Mouse (Mus musculus): ENCODE measurements around the gene Snx14. TPM values are rescaled to one million over a fixed set of nuclear protein-coding genes. Genes with fewer than 3 reads are reported as not detected.

The Snx14 gene
- polyA plus RNA-seq, 1 experiment: 15.8 TPM

GRCm38 (mm10) chr9:88422428-88422827 is 16.3 kb downstream of the Snx14 start:
- H3K4me3 ChIP-seq (ENCODE audit: control insufficient read depth, low read depth, low read length): no peak overlapping the region
- no peak; the same call in 1 of the 2 replicates for TF ChIP-seq CTCF (IDR thresholded peaks at IDR 0.05; ENCODE audit: control insufficient read depth, insufficient read depth, insufficient replicate concordance, low read depth, low read length)
- no peaks in the 10 kb centered on the region for H3K27me3 ChIP-seq (ENCODE audit: control insufficient read depth, insufficient read depth, low read length)

DNA sequence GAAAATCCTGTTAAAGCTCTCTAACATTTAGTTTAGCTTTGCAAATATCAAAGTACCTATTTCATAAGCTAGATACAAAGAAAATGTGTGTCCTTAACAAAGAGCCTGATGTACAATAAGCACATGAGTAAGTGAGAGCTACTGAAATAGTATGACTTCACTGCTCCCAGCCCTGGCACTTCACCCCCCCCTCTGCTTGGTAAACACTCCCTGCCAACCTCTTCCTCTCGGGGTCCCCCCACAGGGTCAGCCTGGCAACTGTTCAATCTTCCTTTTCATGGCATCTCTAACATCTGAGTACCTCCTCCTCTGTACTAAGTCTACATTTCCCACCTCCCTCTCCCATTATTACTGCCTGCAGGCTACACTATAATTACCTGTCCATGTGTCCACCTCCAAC is 22.0 kb downstream of the Snx14 start:
- no peaks in the 10 kb centered on the region for H3K27me3 ChIP-seq (ENCODE audit: control insufficient read depth, insufficient read depth, low read length)
- no peak overlapping the region for H3K27ac ChIP-seq (ENCODE audit: control insufficient read depth, insufficient read depth, low read depth, low read length)
- peaks cover 1% of the 10 kb centered on the region for H3K36me3 ChIP-seq (ENCODE audit: control insufficient read depth, insufficient read depth, low read length)
- no peak overlapping the region for H3K4me3 ChIP-seq (ENCODE audit: control insufficient read depth, low read depth, low read length)
- TF ChIP-seq POLR2A (IDR thresholded peaks at IDR 0.05; ENCODE audit: control insufficient read depth, low read depth, low read length) (no peak), CTCF (IDR thresholded peaks at IDR 0.05; ENCODE audit: control insufficient read depth, insufficient read depth, insufficient replicate concordance, low read depth, low read length) (no peak)
- no peaks in the 10 kb centered on the region for H3K4me1 ChIP-seq (ENCODE audit: control insufficient read depth, insufficient read depth, low read length)

More at GRCm38 (mm10) chr9:88422428-88422827, 16.3 kb downstream of the Snx14 start:
- Histone ChIP-seq H3K4me1 (ENCODE audit: control insufficient read depth, insufficient read depth, low read length) (no peaks in the 10 kb centered on the region), H3K36me3 (ENCODE audit: control insufficient read depth, insufficient read depth, low read length) (peaks cover 3% of the 10 kb centered on the region), H3K27ac (ENCODE audit: control insufficient read depth, insufficient read depth, low read depth, low read length) (no peak overlapping the region)

DNA sequence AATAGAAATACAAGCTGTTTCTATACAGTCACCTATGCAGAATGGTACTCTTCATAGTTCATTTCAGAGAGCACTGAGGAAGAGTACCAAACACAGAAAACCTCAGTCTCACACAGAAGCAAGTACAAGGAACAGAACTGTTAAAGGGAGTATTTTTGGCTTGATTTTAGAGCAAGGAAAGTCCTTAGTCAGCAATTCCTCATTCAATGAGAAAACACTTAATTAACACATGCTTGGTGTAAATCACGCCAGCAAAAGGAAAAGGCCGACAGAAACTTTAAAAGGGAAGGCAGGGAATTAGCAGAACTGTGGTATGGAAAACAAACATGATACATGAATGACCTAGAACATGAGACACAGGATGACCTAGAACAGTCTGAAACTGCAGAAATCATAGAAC is 28.8 kb downstream of the Snx14 start:
- no peak overlapping the region for H3K27ac ChIP-seq (ENCODE audit: control insufficient read depth, insufficient read depth, low read depth, low read length)
- TF ChIP-seq POLR2A (IDR thresholded peaks at IDR 0.05; ENCODE audit: control insufficient read depth, low read depth, low read length) (no peak), CTCF (IDR thresholded peaks at IDR 0.05; ENCODE audit: control insufficient read depth, insufficient read depth, insufficient replicate concordance, low read depth, low read length) (no peak)

DNA sequence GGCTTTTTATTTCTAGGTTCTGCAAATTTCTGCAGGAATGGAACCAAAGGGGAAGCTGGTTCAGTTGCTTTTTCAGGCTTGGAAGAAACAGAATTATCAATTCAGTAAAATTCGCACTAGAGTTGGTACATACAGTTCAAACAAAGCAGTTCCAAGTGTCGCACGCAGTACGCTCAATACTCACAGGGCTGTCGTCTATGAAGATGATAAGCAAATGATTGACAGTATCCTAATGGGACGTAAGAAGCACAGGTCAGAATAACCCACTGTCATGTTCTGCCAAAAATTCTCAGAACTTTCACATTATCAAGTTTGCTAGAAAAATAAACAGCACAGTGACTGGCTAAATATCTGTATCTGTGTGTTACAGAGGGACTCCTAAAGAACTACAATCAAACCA is 34.2 kb downstream of the Snx14 start:
- Histone ChIP-seq H3K4me1 (ENCODE audit: control insufficient read depth, insufficient read depth, low read length) (no peaks in the 10 kb centered on the region), H3K4me3 (ENCODE audit: control insufficient read depth, low read depth, low read length) (no peak overlapping the region), H3K27ac (ENCODE audit: control insufficient read depth, insufficient read depth, low read depth, low read length) (no peak overlapping the region), H3K36me3 (ENCODE audit: control insufficient read depth, insufficient read depth, low read length) (no peaks in the 10 kb centered on the region), H3K27me3 (ENCODE audit: control insufficient read depth, insufficient read depth, low read length) (no peaks in the 10 kb centered on the region)
- no peak for TF ChIP-seq POLR2A (IDR thresholded peaks at IDR 0.05; ENCODE audit: control insufficient read depth, low read depth, low read length)
- no peak for TF ChIP-seq CTCF (IDR thresholded peaks at IDR 0.05; ENCODE audit: control insufficient read depth, insufficient read depth, insufficient replicate concordance, low read depth, low read length)

More for the DNA sequence above, 28.8 kb downstream of the Snx14 start:
- Histone ChIP-seq H3K4me3 (ENCODE audit: control insufficient read depth, low read depth, low read length) (no peak overlapping the region), H3K36me3 (ENCODE audit: control insufficient read depth, insufficient read depth, low read length) (no peaks in the 10 kb centered on the region), H3K4me1 (ENCODE audit: control insufficient read depth, insufficient read depth, low read length) (no peaks in the 10 kb centered on the region), H3K27me3 (ENCODE audit: control insufficient read depth, insufficient read depth, low read length) (no peaks in the 10 kb centered on the region)

GRCm38 (mm10) chr9:88404088-88404487 is 34.7 kb downstream of the Snx14 start:
- Histone ChIP-seq H3K36me3 (ENCODE audit: control insufficient read depth, insufficient read depth, low read length) (no peaks in the 10 kb centered on the region), H3K27ac (ENCODE audit: control insufficient read depth, insufficient read depth, low read depth, low read length) (no peak overlapping the region), H3K27me3 (ENCODE audit: control insufficient read depth, insufficient read depth, low read length) (no peaks in the 10 kb centered on the region), H3K4me3 (ENCODE audit: control insufficient read depth, low read depth, low read length) (no peak overlapping the region), H3K4me1 (ENCODE audit: control insufficient read depth, insufficient read depth, low read length) (no peaks in the 10 kb centered on the region)
- TF ChIP-seq POLR2A (IDR thresholded peaks at IDR 0.05; ENCODE audit: control insufficient read depth, low read depth, low read length): no peak
- no peak for TF ChIP-seq CTCF (IDR thresholded peaks at IDR 0.05; ENCODE audit: control insufficient read depth, insufficient read depth, insufficient replicate concordance, low read depth, low read length)

- no peaks in the 10 kb centered on the region for H3K4me1 ChIP-seq (ENCODE audit: control insufficient read depth, insufficient read depth, low read length)
Measured at GRCm38 (mm10) chr9:88398461-88398860, 40.3 kb downstream of the Snx14 start.

GRCm38 (mm10) chr9:88394852-88395251 is 43.9 kb downstream of the Snx14 start:
- H3K4me1 ChIP-seq (ENCODE audit: control insufficient read depth, insufficient read depth, low read length): no peaks in the 10 kb centered on the region
- H3K36me3 ChIP-seq (ENCODE audit: control insufficient read depth, insufficient read depth, low read length): peaks cover 2% of the 10 kb centered on the region
- H3K27ac ChIP-seq (ENCODE audit: control insufficient read depth, insufficient read depth, low read depth, low read length): no peak overlapping the region
- no peaks in the 10 kb centered on the region for H3K27me3 ChIP-seq (ENCODE audit: control insufficient read depth, insufficient read depth, low read length)
- H3K4me3 ChIP-seq (ENCODE audit: control insufficient read depth, low read depth, low read length): no peak overlapping the region
- TF ChIP-seq CTCF (IDR thresholded peaks at IDR 0.05; ENCODE audit: control insufficient read depth, insufficient read depth, insufficient replicate concordance, low read depth, low read length): no peak
- TF ChIP-seq POLR2A (IDR thresholded peaks at IDR 0.05; ENCODE audit: control insufficient read depth, low read depth, low read length): no peak

More at GRCm38 (mm10) chr9:88398461-88398860, 40.3 kb downstream of the Snx14 start:
- Histone ChIP-seq H3K4me3 (ENCODE audit: control insufficient read depth, low read depth, low read length) (no peak overlapping the region), H3K27me3 (ENCODE audit: control insufficient read depth, insufficient read depth, low read length) (no peaks in the 10 kb centered on the region), H3K36me3 (ENCODE audit: control insufficient read depth, insufficient read depth, low read length) (no peaks in the 10 kb centered on the region; the same call in 1 of the 2 replicates), H3K27ac (ENCODE audit: control insufficient read depth, insufficient read depth, low read depth, low read length) (no peak overlapping the region)
- TF ChIP-seq CTCF (IDR thresholded peaks at IDR 0.05; ENCODE audit: control insufficient read depth, insufficient read depth, insufficient replicate concordance, low read depth, low read length) (no peak), POLR2A (IDR thresholded peaks at IDR 0.05; ENCODE audit: control insufficient read depth, low read depth, low read length) (no peak)

GRCm38 (mm10) chr9:88388826-88389225 is 49.9 kb downstream of the Snx14 start:
- Histone ChIP-seq H3K27me3 (ENCODE audit: control insufficient read depth, insufficient read depth, low read length) (no peaks in the 10 kb centered on the region), H3K36me3 (ENCODE audit: control insufficient read depth, insufficient read depth, low read length) (peaks cover 2% of the 10 kb centered on the region), H3K27ac (ENCODE audit: control insufficient read depth, insufficient read depth, low read depth, low read length) (no peak overlapping the region), H3K4me1 (ENCODE audit: control insufficient read depth, insufficient read depth, low read length) (no peaks in the 10 kb centered on the region), H3K4me3 (ENCODE audit: control insufficient read depth, low read depth, low read length) (no peak overlapping the region)
- TF ChIP-seq CTCF (IDR thresholded peaks at IDR 0.05; ENCODE audit: control insufficient read depth, insufficient read depth, insufficient replicate concordance, low read depth, low read length) (no peak), POLR2A (IDR thresholded peaks at IDR 0.05; ENCODE audit: control insufficient read depth, low read depth, low read length) (no peak)

All from testis, adult 2 months (tissue).